In the genomic region with DNA sequence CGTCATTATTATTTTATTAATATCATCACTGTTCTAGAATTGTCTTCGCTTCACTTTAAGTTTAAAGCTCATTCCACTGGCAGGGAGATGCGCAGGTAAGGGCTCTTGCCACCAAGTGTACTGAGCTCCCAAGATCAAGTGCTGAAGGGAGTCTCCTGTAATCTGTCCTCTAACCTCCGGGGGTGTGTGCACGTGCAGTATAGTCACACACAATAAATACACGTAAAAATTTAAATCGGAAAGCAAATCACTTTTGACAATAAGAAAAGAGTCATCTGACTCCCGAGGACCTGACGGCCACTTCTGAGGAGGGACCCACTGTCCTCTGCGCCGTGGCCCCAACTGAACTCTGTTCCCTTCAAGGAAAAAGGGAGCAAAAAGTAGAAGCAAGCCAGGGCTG, we compare ENCODE assay signal across 10 mouse cellular contexts. TPM values are rescaled to one million over a fixed set of nuclear protein-coding genes. Genes with fewer than 3 reads are reported as not detected.
DNase-seq lines count a peak whose midpoint lies in the region; ATAC-seq and TF ChIP-seq lines count a peak whose summit lies in the region.
"Had no signal": no experiment of that assay in that cellular context is flagged by ENCODE, and none has a peak within 500 bp of the region (broad histone marks: within the 10 kb centered on the region; RNA-seq: fewer than 3 reads in every experiment).

No protein-coding gene starts in this region.

- H3K27ac ChIP-seq in kidney, postnatal 0 days, result no peak overlapping the region
- H3K27ac ChIP-seq in embryonic facial prominence, embryonic 13.5 days, result no peak overlapping the region
- no peak overlapping the region for H3K27ac ChIP-seq in intestine, postnatal 0 days (ENCODE audit: low read depth, low read length)
- no peak overlapping the region for H3K27ac ChIP-seq in neural tube, embryonic 12.5 days

- TF ChIP-seq CTCF in kidney, postnatal 0 days (IDR thresholded peaks at IDR 0.05; ENCODE audit: low read depth), result no peak
- no peak for TF ChIP-seq CTCF in intestine, postnatal 0 days (IDR thresholded peaks at IDR 0.05; ENCODE audit: low read depth)

- 35% methylated on average over 11 of the region's 11 CpGs for WGBS in kidney, postnatal 0 days
- WGBS in embryonic facial prominence, embryonic 13.5 days, result 21% methylated on average over 11 of the region's 11 CpGs
- 41% methylated on average over 11 of the region's 11 CpGs for WGBS in intestine, postnatal 0 days
- WGBS in neural tube, embryonic 12.5 days, result 26% methylated on average over 11 of the region's 11 CpGs

- H3K4me1 ChIP-seq in kidney, postnatal 0 days (replicated peaks; ENCODE audit: insufficient read depth, low read length), result peaks cover 7% of the 10 kb centered on the region; the same call in 1 of the 2 replicates
- H3K4me1 ChIP-seq in embryonic facial prominence, embryonic 13.5 days, result peaks cover 16% of the 10 kb centered on the region
- no peaks in the 10 kb centered on the region for H3K4me1 ChIP-seq in intestine, postnatal 0 days (replicated peaks; ENCODE audit: control insufficient read depth, insufficient read depth, low read length)
- H3K4me1 ChIP-seq in neural tube, embryonic 12.5 days, result peaks cover 10% of the 10 kb centered on the region

- no peak overlapping the region; the same call in 1 of the 2 replicates for H3K4me3 ChIP-seq in kidney, postnatal 0 days (replicated peaks; ENCODE audit: low read depth, low read length)
- peak overlapping the region; percentile 64 for H3K4me3 ChIP-seq in embryonic facial prominence, embryonic 13.5 days
- H3K4me3 ChIP-seq in intestine, postnatal 0 days (ENCODE audit: low read depth, low read length), result peak overlapping the region; percentile 71
- H3K4me3 ChIP-seq in neural tube, embryonic 12.5 days, result peak overlapping the region; percentile 64; the same call in 1 of the 2 replicates

- H3K9ac ChIP-seq in kidney, postnatal 0 days (ENCODE audit: low read depth, low read length), result no peak overlapping the region
- H3K9ac ChIP-seq in embryonic facial prominence, embryonic 13.5 days, result peak overlapping the region; percentile 66
- no peak overlapping the region for H3K9ac ChIP-seq in intestine, postnatal 0 days (ENCODE audit: low read depth, low read length)
- H3K9ac ChIP-seq in neural tube, embryonic 12.5 days, result no peak overlapping the region; the same call in 1 of the 2 replicates

- H3K4me2 ChIP-seq in kidney, postnatal 0 days (ENCODE audit: low read length), result peak overlapping the region; percentile 94
- H3K4me2 ChIP-seq in embryonic facial prominence, embryonic 13.5 days, result peak overlapping the region; percentile 86
- H3K4me2 ChIP-seq in intestine, postnatal 0 days (replicated peaks; ENCODE audit: low read depth), result peak overlapping the region; percentile 87
- H3K4me2 ChIP-seq in neural tube, embryonic 12.5 days (replicated peaks), result peak overlapping the region; percentile 85

- no peaks in the 10 kb centered on the region for H3K27me3 ChIP-seq in kidney, postnatal 0 days (ENCODE audit: insufficient read depth, low read length)
- H3K27me3 ChIP-seq in embryonic facial prominence, embryonic 13.5 days, result peaks cover 33% of the 10 kb centered on the region
- 0 out of 2 replicates have a peak, but pooled peaks cover 13% of the 10 kb centered on the region for H3K27me3 ChIP-seq in intestine, postnatal 0 days (replicated peaks; ENCODE audit: control insufficient read depth, insufficient read depth, low read length)
- H3K27me3 ChIP-seq in neural tube, embryonic 12.5 days (replicated peaks), result peaks cover 15% of the 10 kb centered on the region; the same call in 1 of the 2 replicates
- H3K27me3 ChIP-seq: Patski had no signal

- H3K9me3 ChIP-seq in kidney, postnatal 0 days (replicated peaks; ENCODE audit: low read length), result no peaks in the 10 kb centered on the region
- no peaks in the 10 kb centered on the region for H3K9me3 ChIP-seq in embryonic facial prominence, embryonic 13.5 days
- no peaks in the 10 kb centered on the region for H3K9me3 ChIP-seq in intestine, postnatal 0 days (ENCODE audit: control insufficient read depth)
- H3K9me3 ChIP-seq in neural tube, embryonic 12.5 days, result no peaks in the 10 kb centered on the region

- no peaks in the 10 kb centered on the region for H3K36me3 ChIP-seq in kidney, postnatal 0 days (ENCODE audit: insufficient read depth, low read length)
- H3K36me3 ChIP-seq in embryonic facial prominence, embryonic 13.5 days, result no peaks in the 10 kb centered on the region
- no peaks in the 10 kb centered on the region for H3K36me3 ChIP-seq in intestine, postnatal 0 days (ENCODE audit: control insufficient read depth, insufficient read depth)
- H3K36me3 ChIP-seq in neural tube, embryonic 12.5 days, result no peaks in the 10 kb centered on the region

- intact Hi-C loops in gastrocnemius, postnatal 36 days (cut with DNase I), result loop anchor here (5.0 kb wide), 1 partner anchor 228 kb away; the partner anchor contains the start of genes Crb3 and Slc25a23

- no peak for ATAC-seq in kidney, postnatal 0 days (replicated peaks; ENCODE audit: low FRiP score, low read depth)
- ATAC-seq in embryonic facial prominence, embryonic 13.5 days (ENCODE audit: insufficient number of reproducible peaks, insufficient read depth, low FRiP score, low TSS enrichment, low read depth), result no peak
- no peak for ATAC-seq in intestine, postnatal 0 days
- ATAC-seq in neural tube, embryonic 12.5 days (ENCODE audit: low FRiP score, low read depth), result no peak
- ATAC-seq: Patski had no signal

- DNase-seq in kidney, postnatal 0 days (ENCODE audit: low spot score), result no peak
- DNase-seq in kidney, postnatal 4 days, result no peak
- no peak for DNase-seq in right cerebral cortex, adult 2 months (ENCODE audit: low spot score in 2 of 2)
- DNase-seq in gastrocnemius, postnatal 36 days, result no peak
- DNase-seq in right cerebral cortex, adult 18-20 months, result no peak

RNA-seq across cellular contexts. Expression of gene Rfx2, which starts 1.6 kb away (rescaled TPM):
- polyA plus RNA-seq in kidney, postnatal 0 days (2015; fragmentation: Nextera tagmentation; extraction: Ambion mirVana), result 1.6 and 2.1 TPM in 2 replicates
- 4.5 and 5.2 TPM in 2 replicates for polyA plus RNA-seq in embryonic facial prominence, embryonic 13.5 days (2015; fragmentation: Nextera tagmentation; extraction: Ambion mirVana)
- 1.4 and 1.6 TPM in 2 replicates for polyA plus RNA-seq in intestine, postnatal 0 days (2015; fragmentation: Nextera tagmentation; extraction: Ambion mirVana)
- polyA plus RNA-seq in neural tube, embryonic 12.5 days (2016; fragmentation: Nextera tagmentation; extraction: Ambion mirVana), result 4.9 and 6.0 TPM in 2 replicates
- 1 to 10 TPM; 1.8 to 2.5 TPM for total RNA-seq in gastrocnemius, postnatal 36 days (2021)

RNA-seq across cellular contexts. Expression of gene Acsbg2, which starts 45.1 kb away (rescaled TPM):
- polyA plus RNA-seq in kidney, postnatal 0 days (2015; fragmentation: Nextera tagmentation; extraction: Ambion mirVana), result not detected in 2 replicates
- polyA plus RNA-seq in embryonic facial prominence, embryonic 13.5 days (2015; fragmentation: Nextera tagmentation; extraction: Ambion mirVana), result not detected in 2 replicates
- polyA plus RNA-seq in intestine, postnatal 0 days (2015; fragmentation: Nextera tagmentation; extraction: Ambion mirVana), result not detected in 2 replicates
- polyA plus RNA-seq in neural tube, embryonic 12.5 days (2016; fragmentation: Nextera tagmentation; extraction: Ambion mirVana), result not detected in 2 replicates
- not detected for total RNA-seq in gastrocnemius, postnatal 36 days (2021)
- total RNA-seq: layer of hippocampus, postnatal 10 days had no signal
- polyA plus RNA-seq: Patski had no signal

RNA-seq across cellular contexts. Expression of gene 1700061G19Rik, which starts 46.1 kb away (rescaled TPM):
- polyA plus RNA-seq in kidney, postnatal 0 days (2015; fragmentation: Nextera tagmentation; extraction: Ambion mirVana), result 0.11 and 0.13 TPM in 2 replicates
- 0.34 and 0.42 TPM in 2 replicates for polyA plus RNA-seq in embryonic facial prominence, embryonic 13.5 days (2015; fragmentation: Nextera tagmentation; extraction: Ambion mirVana)
- 0.23 and 0.30 TPM in 2 replicates for polyA plus RNA-seq in intestine, postnatal 0 days (2015; fragmentation: Nextera tagmentation; extraction: Ambion mirVana)
- polyA plus RNA-seq in neural tube, embryonic 12.5 days (2016; fragmentation: Nextera tagmentation; extraction: Ambion mirVana), result 0.16 and 0.42 TPM in 2 replicates
- total RNA-seq in gastrocnemius, postnatal 36 days (2021), result not detected
- polyA plus RNA-seq: Patski had no signal

RNA-seq across cellular contexts. Expression of gene Prr22, which starts 59.1 kb away (rescaled TPM):
- polyA plus RNA-seq in kidney, postnatal 0 days (2015; fragmentation: Nextera tagmentation; extraction: Ambion mirVana), result 0.59 and 0.71 TPM in 2 replicates
- 1.2 and 1.7 TPM in 2 replicates for polyA plus RNA-seq in embryonic facial prominence, embryonic 13.5 days (2015; fragmentation: Nextera tagmentation; extraction: Ambion mirVana)
- 0.25 and 0.51 TPM in 2 replicates for polyA plus RNA-seq in intestine, postnatal 0 days (2015; fragmentation: Nextera tagmentation; extraction: Ambion mirVana)
- polyA plus RNA-seq in neural tube, embryonic 12.5 days (2016; fragmentation: Nextera tagmentation; extraction: Ambion mirVana), result 1.6 and 1.8 TPM in 2 replicates
- under 1 TPM in 1 of 2 experiments, not detected in 1; 0.12 TPM for total RNA-seq in gastrocnemius, postnatal 36 days (2021)
